Mouse (Mus musculus) Patski (cell line): ENCODE data around the gene Adamts12. TPM values are rescaled to one million over a fixed set of nuclear protein-coding genes. Genes with fewer than 3 reads are reported as not detected.

Experiments
- ATAC-seq: fragments of 100-300 bp; one replicate; pipeline ENCODE4 v1.8.0; 2021
- CTCF ChIA-PET: fragments of 350-600 bp; sonication (Branson Sonifier 250); formaldehyde crosslinking; loops from one replicate; lab custom pipeline; 2022; ENCODE audit warnings: inconsistent platforms; lab: Charles Lee
- POLR2A ChIA-PET: fragments of 350-600 bp; sonication (Branson Sonifier 250); formaldehyde crosslinking; loops from one replicate; lab custom pipeline; 2022; ENCODE audit warnings: antibody characterized with exemption, inconsistent platforms; lab: Charles Lee
- DNase-seq: peaks from one replicate; pipeline ENCODE4 v3.0.0-alpha.2; 2011; ENCODE audit warnings: low read depth, low spot score
- H3K27me3 ChIP-seq: fragments of 371-371 bp; one replicate; pipeline ENCODE4 v1.5.1; 2021
- CTCF ChIP-seq: fragments of 100-300 bp; IDR thresholded peaks from one replicate; pipeline ENCODE4 v1.5.1; 2021
- in situ Hi-C: fragments of 300-500 bp; cut with MboI; formaldehyde crosslinking; loops from 3 replicates; pipeline ENCODE4 v1.11.1; 2018; ENCODE audit warnings: low pct_unique_long_range_greater_than_20kb, mixed read lengths
- polyA plus RNA-seq: library from polyadenylated mRNA; unstranded; gene quantifications from one replicate; pipeline ENCODE4 v1.2.3, GENCODE M21; 2021

The Adamts12 gene
- 0.36 TPM for polyA plus RNA-seq

DNA sequence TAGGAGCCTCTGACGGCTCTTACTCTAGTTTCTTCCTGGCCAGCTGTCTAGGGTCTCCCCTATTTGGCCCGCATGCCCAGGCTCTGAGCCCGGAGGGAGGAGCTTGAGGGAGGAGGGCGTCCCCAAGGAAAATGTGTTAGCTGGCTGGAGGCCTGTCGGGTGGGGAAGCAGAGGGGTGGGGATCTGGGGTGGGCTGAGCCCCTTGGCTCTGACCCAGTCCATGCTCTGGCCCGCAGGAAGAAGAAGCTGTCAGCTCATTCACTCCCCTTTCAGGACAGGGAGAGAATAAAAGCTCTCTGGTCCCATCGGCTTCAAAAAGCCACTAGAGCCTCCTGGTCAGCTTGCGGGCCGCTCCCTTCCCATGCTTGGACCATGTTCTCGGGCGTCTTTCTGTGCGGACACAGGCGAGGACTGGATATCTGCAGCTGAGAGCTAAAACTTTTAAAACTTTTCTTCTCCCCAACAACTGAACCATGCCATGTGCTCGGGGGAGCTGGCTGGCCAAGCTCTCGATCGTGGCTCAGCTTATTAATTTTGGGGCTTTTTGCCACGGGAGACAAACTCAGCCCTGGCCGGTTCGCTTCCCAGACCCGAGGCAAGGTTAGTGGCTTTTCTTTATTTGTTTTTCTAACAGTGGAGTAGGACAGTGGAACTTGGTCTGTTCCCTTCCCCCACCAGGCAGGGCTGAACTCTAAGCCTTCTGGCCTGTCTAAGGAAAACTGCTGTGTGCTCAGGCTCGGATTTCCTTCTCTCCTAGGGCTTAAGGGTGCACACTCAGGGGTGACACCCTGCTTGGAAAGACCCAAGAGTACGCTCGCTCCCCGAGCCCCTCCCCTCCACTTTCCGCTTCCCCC, at the start of gene Adamts12:
Gene Adamts12, plus strand, starts transcription at position 233 of the 854 bp plus-strand sequence.
- ATAC-seq (peak; percentile 45), DNase-seq (no peak)
- POLR2A ChIA-PET, result interaction anchor here (0.6 to 1.0 kb wide), 3 partner anchors 27 to 1098 kb away, joined by 3 read pairs; partner anchors contain the start of gene Rxfp3
- in situ Hi-C loops, result no loop called here
- CTCF ChIA-PET, result interaction anchor here (0.6 kb wide), 1 partner anchor 252 kb away, joined by 3 read pairs; no protein-coding TSS in a partner anchor
- peaks cover 3% of the 10 kb centered on the region for H3K27me3 ChIP-seq
- no peak for TF ChIP-seq CTCF

DNA sequence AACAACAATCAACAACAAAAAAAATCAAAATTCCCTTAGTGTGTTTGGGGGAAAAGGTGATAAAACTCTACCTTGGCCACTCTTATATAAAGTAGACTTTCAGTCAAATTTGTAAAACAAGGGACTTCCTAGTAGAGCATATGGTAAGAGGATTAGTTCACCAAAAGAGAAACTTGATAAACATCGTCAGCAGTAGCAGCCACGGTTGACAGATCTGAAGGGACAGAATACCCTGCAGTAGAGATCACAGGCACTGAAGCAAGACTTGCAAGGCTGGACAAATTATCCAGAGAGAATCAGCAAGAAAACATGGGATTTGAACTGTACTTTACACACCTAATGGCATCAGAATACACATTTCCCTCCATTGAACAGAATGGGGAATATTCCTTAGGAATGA, 49.7 kb upstream of the Adamts12 start:
- POLR2A ChIA-PET, result no interaction called here
- no peak for ATAC-seq
- peaks cover 14% of the 10 kb centered on the region for H3K27me3 ChIP-seq
- in situ Hi-C loops, result no loop called here
- CTCF ChIA-PET, result no interaction called here
- DNase-seq, result no peak
- no peak for TF ChIP-seq CTCF

DNA sequence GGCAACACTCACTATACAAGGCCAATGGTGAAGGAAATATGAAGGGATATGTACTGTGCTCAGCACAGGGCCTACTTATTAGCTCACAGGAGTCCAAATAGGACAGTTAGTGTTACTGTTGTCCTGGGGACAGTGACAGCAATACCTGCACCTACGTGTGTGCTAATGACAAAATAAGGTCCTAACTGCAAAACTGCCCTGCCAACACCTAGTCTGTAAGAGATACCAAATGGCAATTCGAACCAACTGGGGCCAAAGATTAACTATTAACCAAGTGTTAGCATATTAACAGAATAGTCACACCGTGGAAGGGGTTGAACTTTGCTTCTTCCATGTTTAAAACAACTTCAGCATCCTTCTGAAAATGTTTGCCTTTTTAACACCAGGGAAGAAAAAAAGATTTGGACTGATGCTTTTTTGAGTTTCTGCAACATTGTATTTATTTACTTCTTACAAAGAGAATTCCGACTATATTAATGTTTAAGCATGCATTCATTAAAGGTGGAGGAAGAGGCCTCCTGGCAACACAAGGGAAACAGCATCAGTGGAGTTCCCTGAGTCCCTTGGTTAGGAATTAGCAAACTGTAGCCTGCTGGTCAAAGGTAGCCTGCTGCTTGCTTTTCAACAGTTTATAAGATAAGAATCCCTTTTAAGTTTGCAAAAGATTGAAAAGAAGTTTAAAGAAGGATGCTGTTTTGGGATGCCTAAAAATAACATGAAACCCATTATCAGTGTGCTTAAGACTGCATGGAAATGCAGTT, 37.6 kb upstream of the Adamts12 start:
- ChIA-PET CTCF (no interaction called here), POLR2A (no interaction called here)
- peaks cover 34% of the 10 kb centered on the region for H3K27me3 ChIP-seq
- no peak for DNase-seq
- TF ChIP-seq CTCF, result no peak
- in situ Hi-C loops, result loop anchor here (25.0 kb wide), 1 partner anchor 935 kb away; no protein-coding TSS in a partner anchor
- ATAC-seq, result no peak

- TF ChIP-seq CTCF, result no peak
- POLR2A ChIA-PET, result no interaction called here
- ATAC-seq, result no peak
- in situ Hi-C loops, result loop anchor here (5.0 to 25.0 kb wide), 2 partner anchors 88 to 932 kb away; no protein-coding TSS in a partner anchor
- no peak for DNase-seq
- H3K27me3 ChIP-seq, result peaks cover 32% of the 10 kb centered on the region
- CTCF ChIA-PET, result interaction anchor here (1.5 kb wide), 1 partner anchor 14 kb away, joined by 3 read pairs; no protein-coding TSS in a partner anchor
Measured at GRCm38 (mm10) chr15:11030188-11030587, 34.4 kb upstream of the Adamts12 start.

- DNase-seq (no peak), ATAC-seq (no peak)
- CTCF ChIA-PET, result no interaction called here
- TF ChIP-seq CTCF, result no peak
- in situ Hi-C loops, result loop anchor here (5.0 to 25.0 kb wide), 3 partner anchors 286 to 926 kb away; no protein-coding TSS in a partner anchor
- H3K27me3 ChIP-seq, result peaks cover 52% of the 10 kb centered on the region
- POLR2A ChIA-PET, result no interaction called here
Measured at GRCm38 (mm10) chr15:11035947-11036474, 28.6 kb upstream of the Adamts12 start.

DNA sequence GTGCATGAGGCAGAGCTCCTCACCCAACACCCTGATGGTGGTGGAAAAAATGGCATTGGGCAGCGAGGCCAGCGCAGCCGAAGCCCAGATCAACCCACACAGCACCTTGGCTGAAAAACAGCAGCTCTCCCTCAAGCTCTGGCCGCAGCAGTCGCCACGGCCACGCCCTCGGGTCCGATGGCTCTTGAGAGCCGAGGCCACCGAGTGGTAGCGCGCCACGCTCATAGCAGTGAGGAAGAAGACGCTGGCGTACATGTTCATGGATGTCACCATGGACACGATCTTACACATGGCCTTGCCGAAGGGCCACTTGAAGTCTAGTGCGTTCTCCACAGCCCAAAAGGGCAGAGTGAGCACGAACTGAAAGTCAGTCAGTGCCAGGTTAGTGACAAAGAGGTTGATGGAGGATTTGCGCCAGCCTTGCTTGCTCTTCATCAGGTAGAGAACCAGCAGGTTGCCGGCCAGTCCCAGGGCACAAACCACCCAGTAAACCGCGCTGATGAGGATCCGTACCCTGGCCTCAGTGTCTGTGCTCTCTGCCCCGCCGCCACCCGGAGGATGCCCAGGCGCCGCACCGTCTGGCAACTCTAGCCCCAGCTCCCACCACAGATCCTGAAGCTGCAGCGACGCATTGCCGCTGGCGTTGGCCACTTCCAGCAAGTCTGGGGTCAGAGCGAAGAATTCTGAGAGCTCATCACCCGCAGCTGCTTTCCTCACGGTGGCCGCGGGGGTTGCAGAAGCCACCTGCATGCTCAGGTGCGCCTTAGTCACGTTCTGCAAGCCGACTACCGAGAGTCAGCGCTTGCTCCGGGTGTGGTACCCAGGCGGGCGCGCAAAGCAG, 27.8 kb upstream of the Adamts12 start:
- ChIA-PET CTCF (interaction anchor here (4.6 kb wide), 1 partner anchor 343 kb away, joined by 30 read pairs; no protein-coding TSS in a partner anchor), POLR2A (interaction anchor here (0.7 to 1.6 kb wide), 2 partner anchors 28 to 116 kb away, joined by 3 to 4 read pairs; partner anchors contain the start of gene Adamts12)
- in situ Hi-C loops, result loop anchor here (5.0 to 25.0 kb wide), 3 partner anchors 286 to 926 kb away; no protein-coding TSS in a partner anchor
- TF ChIP-seq CTCF, result no peak
- no peak for DNase-seq
- ATAC-seq, result no peak
- peaks cover 52% of the 10 kb centered on the region for H3K27me3 ChIP-seq

DNA sequence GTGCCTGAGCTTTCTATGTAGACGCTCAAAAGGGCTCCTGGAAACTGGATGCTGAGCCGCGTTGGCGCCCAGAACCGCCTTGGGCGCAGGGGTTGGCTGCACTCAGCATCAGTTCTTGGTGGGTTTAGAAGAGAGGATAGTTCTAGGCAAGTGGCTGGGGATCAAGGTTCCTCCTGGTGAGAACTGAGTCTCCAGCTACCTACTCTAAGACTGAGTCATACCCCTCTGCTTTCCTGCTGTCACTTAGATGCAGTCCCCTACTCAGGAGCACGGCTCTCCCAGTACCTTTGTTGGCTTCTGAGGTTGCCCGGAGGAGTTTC, 27.3 kb upstream of the Adamts12 start:
- in situ Hi-C loops, result loop anchor here (5.0 to 25.0 kb wide), 3 partner anchors 285 to 925 kb away; no protein-coding TSS in a partner anchor
- ChIA-PET POLR2A (interaction anchor here (0.7 to 1.6 kb wide), 2 partner anchors 27 to 116 kb away, joined by 3 to 4 read pairs; partner anchors contain the start of gene Adamts12), CTCF (interaction anchor here (4.6 kb wide), 1 partner anchor 343 kb away, joined by 30 read pairs; no protein-coding TSS in a partner anchor)
- peaks cover 52% of the 10 kb centered on the region for H3K27me3 ChIP-seq
- ATAC-seq (no peak), DNase-seq (no peak)
- no peak for TF ChIP-seq CTCF

GRCm38 (mm10) chr15:11037711-11038110, 26.9 kb upstream of the Adamts12 start, which contains the start of gene Rxfp3:
TSS of gene Rxfp3 (minus strand) at chr15:11037991.
- no peak for TF ChIP-seq CTCF
- ATAC-seq (no peak), DNase-seq (no peak)
- H3K27me3 ChIP-seq, result peaks cover 52% of the 10 kb centered on the region
- ChIA-PET POLR2A (interaction anchor here (0.7 to 1.6 kb wide), 2 partner anchors 27 to 117 kb away, joined by 3 to 4 read pairs; partner anchors contain the start of gene Adamts12), CTCF (interaction anchor here (1.1 to 4.6 kb wide), 4 partner anchors 117 to 342 kb away, joined by 3 to 30 read pairs (median 3); no protein-coding TSS in a partner anchor)
- in situ Hi-C loops, result loop anchor here (5.0 to 25.0 kb wide), 3 partner anchors 285 to 925 kb away; no protein-coding TSS in a partner anchor

DNA sequence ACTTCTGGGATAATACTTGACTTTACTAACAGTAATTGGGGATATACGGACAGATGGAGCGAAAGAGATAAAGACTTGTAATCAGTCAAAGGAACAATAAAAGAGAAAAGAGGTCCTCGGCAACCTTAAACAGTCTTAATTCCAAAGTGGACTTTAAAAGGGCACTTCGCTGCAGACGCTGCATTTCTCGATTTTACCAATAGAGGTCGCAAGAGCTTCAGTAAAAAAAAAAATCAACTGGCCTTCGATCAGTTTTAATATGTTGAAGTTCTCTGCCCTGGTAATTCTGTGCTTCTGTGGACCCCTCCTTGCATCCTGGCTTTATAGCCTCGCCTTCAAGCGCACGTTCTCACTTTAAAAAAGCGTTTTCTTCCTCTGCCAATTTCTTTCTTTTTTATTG, 26.1 kb upstream of the Adamts12 start:
- H3K27me3 ChIP-seq, result peaks cover 51% of the 10 kb centered on the region
- ChIA-PET POLR2A (no interaction called here), CTCF (interaction anchor here (0.6 to 4.6 kb wide), 7 partner anchors 30 to 342 kb away, joined by 3 to 30 read pairs (median 3); no protein-coding TSS in a partner anchor)
- TF ChIP-seq CTCF, result peak; percentile 72
- no peak for ATAC-seq
- no peak for DNase-seq
- in situ Hi-C loops, result loop anchor here (5.0 to 25.0 kb wide), 3 partner anchors 284 to 924 kb away; no protein-coding TSS in a partner anchor
